Comparison of ENCODE assay signal across 18 mouse cellular contexts in the genomic region with DNA sequence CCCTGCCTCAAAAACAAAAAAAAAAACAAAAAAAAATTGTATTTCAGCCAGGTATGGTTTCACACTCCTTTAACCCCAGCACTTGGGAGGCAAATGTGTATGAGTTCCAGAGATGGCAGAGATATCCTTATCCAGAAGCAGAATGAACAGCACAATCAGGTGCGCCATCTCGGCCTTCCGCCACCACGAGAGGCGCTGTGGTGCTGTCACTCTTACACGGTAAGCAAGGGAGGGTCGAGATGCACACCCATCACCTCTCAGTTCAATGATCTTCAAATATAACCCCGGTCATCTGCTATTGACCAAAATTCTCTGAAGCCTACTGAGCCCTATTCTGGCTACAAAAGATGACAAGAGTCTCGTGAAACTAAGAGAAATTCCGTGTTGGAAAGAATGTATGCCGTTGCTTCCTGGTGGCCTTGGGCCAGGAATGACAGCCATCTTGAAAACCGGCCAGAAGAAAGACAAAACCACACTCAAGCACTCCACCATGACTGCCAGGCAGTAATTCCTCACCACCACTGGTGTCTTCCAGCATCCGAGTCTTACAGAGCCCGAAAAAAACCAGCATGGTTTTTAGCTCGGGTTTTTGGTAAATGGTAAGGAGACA. TPM values are rescaled to one million over a fixed set of nuclear protein-coding genes. Genes with fewer than 3 reads are reported as not detected.
DNase-seq lines count a peak whose midpoint lies in the region; ATAC-seq and TF ChIP-seq lines count a peak whose summit lies in the region.
"Had no signal": no experiment of that assay in that cellular context is flagged by ENCODE, and none has a peak within 500 bp of the region (broad histone marks: within the 10 kb centered on the region; RNA-seq: fewer than 3 reads in every experiment).

No protein-coding gene starts in this region.

- intact Hi-C loops in left cerebral cortex, postnatal 4 days (cut with DNase I), result no loop called here
- intact Hi-C loops in left cerebral cortex, postnatal 25 days (cut with DNase I), result no loop called here

- no peak for ATAC-seq in midbrain, embryonic 15.5 days (replicated peaks)

- H3K4me1 ChIP-seq in ES-Bruce4 (ENCODE audit: control insufficient read depth, insufficient read depth, low read length), result peaks cover 1% of the 10 kb centered on the region
- peaks cover 6% of the 10 kb centered on the region; the same call in 1 of the 2 replicates for H3K4me1 ChIP-seq in midbrain, embryonic 15.5 days

- H3K36me3 ChIP-seq in ES-Bruce4 (ENCODE audit: control insufficient read depth, insufficient read depth, low read length, poor library complexity, severe bottlenecking), result no peaks in the 10 kb centered on the region
- H3K36me3 ChIP-seq in midbrain, embryonic 15.5 days (replicated peaks), result no peaks in the 10 kb centered on the region
- H3K36me3 ChIP-seq: embryonic facial prominence, embryonic 12.5 days; heart, embryonic 12.5 days; lung, embryonic 15.5 days had no signal

- no peak overlapping the region for H3K4me3 ChIP-seq in ES-Bruce4 (ENCODE audit: low read depth, low read length)
- H3K4me3 ChIP-seq in midbrain, embryonic 15.5 days, result no peak overlapping the region
- H3K4me3 ChIP-seq: embryonic facial prominence, embryonic 12.5 days; heart, embryonic 12.5 days; lung, embryonic 15.5 days had no signal

- H3K4me2 ChIP-seq in midbrain, embryonic 15.5 days, result peak overlapping the region; percentile 73; the same call in 1 of the 2 replicates
- H3K4me2 ChIP-seq: embryonic facial prominence, embryonic 12.5 days; heart, embryonic 12.5 days; lung, embryonic 15.5 days had no signal

- no peak overlapping the region for H3K9ac ChIP-seq in ES-Bruce4 (ENCODE audit: low read depth, poor library complexity, severe bottlenecking)
- H3K9ac ChIP-seq in midbrain, embryonic 15.5 days, result no peak overlapping the region
- H3K9ac ChIP-seq: embryonic facial prominence, embryonic 12.5 days; heart, embryonic 12.5 days; lung, embryonic 15.5 days had no signal

- no peaks in the 10 kb centered on the region for H3K9me3 ChIP-seq in ES-Bruce4 (replicated peaks; ENCODE audit: control insufficient read depth, insufficient read depth, low read length, poor library complexity, severe bottlenecking)
- no peaks in the 10 kb centered on the region for H3K9me3 ChIP-seq in midbrain, embryonic 15.5 days
- H3K9me3 ChIP-seq: embryonic facial prominence, embryonic 12.5 days; heart, embryonic 12.5 days; lung, embryonic 15.5 days had no signal

- peak; percentile 49 to 66 for DNase-seq in cerebellum, postnatal 14 days
- DNase-seq in cerebellum, adult 11-12 months, result no peak
- peak; percentile 23 for DNase-seq in left cerebral cortex, postnatal 4 days
- no peak for DNase-seq in left cerebral cortex, postnatal 25 days (ENCODE audit: low spot score in 2 of 2)
- DNase-seq in Muller cell, postnatal 12 days (ENCODE audit: inconsistent ontology term), result no peak
- no peak for DNase-seq in gastrocnemius, adult 8-10 months (ENCODE audit: low spot score in 2 of 2)
- DNase-seq: heart, postnatal 4 days; kidney, adult 11 months; kidney, postnatal 10 days; layer of hippocampus, adult 9-11 months; liver; thymus, postnatal 4 days had no signal

- 89% methylated on average over 15 of the region's 15 CpGs for WGBS in midbrain, embryonic 15.5 days

- no peak for TF ChIP-seq POLR2A in ES-Bruce4 (IDR thresholded peaks at IDR 0.05; ENCODE audit: insufficient read depth, low read length)

- TF ChIP-seq CTCF in ES-Bruce4 (IDR thresholded peaks at IDR 0.05; ENCODE audit: low read depth, low read length), result peak; percentile 88

- TF ChIP-seq EP300 in ES-Bruce4 (IDR thresholded peaks at IDR 0.05; ENCODE audit: insufficient read depth, low read depth, low read length), result no peak

- H3K27me3 ChIP-seq in ES-Bruce4 (ENCODE audit: control insufficient read depth, insufficient read depth, low read length, poor library complexity, severe bottlenecking), result no peaks in the 10 kb centered on the region
- no peaks in the 10 kb centered on the region for H3K27me3 ChIP-seq in midbrain, embryonic 15.5 days (replicated peaks)

- no peak overlapping the region for H3K27ac ChIP-seq in ES-Bruce4 (ENCODE audit: insufficient read depth, low read length)
- peak overlapping the region; percentile 96; the same call in 1 of the 2 replicates for H3K27ac ChIP-seq in midbrain, embryonic 15.5 days
- H3K27ac ChIP-seq: embryonic facial prominence, embryonic 12.5 days; lung, embryonic 15.5 days had no signal

RNA-seq across cellular contexts. Expression of a gene that starts 1.9 kb away (rescaled TPM):
- 100 to 1,000 TPM; 246 to 250 TPM for total RNA-seq in left cerebral cortex, postnatal 4 days (2021)
- 100 to 1,000 TPM; 208 to 211 TPM for total RNA-seq in left cerebral cortex, postnatal 25 days (2021)
- polyA plus RNA-seq in ES-Bruce4 (2011; ENCODE audit: insufficient read depth, insufficient read length, low read depth, missing spikeins), result 21.2 and 21.9 TPM in 2 replicates
- polyA plus RNA-seq in midbrain, embryonic 15.5 days (2015; fragmentation: Nextera tagmentation; extraction: Ambion mirVana), result 589 and 592 TPM in 2 replicates
- total RNA-seq in gastrocnemius, adult 8-10 months (2022), result not detected
- total RNA-seq: megakaryocyte progenitor cell, adult 5-6 weeks had no signal

RNA-seq across cellular contexts. Expression of a gene that starts 2.3 kb away (rescaled TPM):
- total RNA-seq in left cerebral cortex, postnatal 4 days (2021), result 10 to 100 TPM; 84.0 to 93.6 TPM
- 10 to 100 TPM; 73.0 to 74.4 TPM for total RNA-seq in left cerebral cortex, postnatal 25 days (2021)
- polyA plus RNA-seq in ES-Bruce4 (2011; ENCODE audit: insufficient read depth, insufficient read length, low read depth, missing spikeins), result 62.4 and 76.9 TPM in 2 replicates
- polyA plus RNA-seq in midbrain, embryonic 15.5 days (2015; fragmentation: Nextera tagmentation; extraction: Ambion mirVana), result 87.7 and 90.5 TPM in 2 replicates
- 10 to 100 TPM in 1 of 4 experiments, 1 to 10 TPM in 3; 5.8 to 10.2 (median 8.1) TPM for total RNA-seq in gastrocnemius, adult 8-10 months (2022)

RNA-seq across cellular contexts. Expression of a gene that starts 38.1 kb away (rescaled TPM):
- total RNA-seq in left cerebral cortex, postnatal 4 days (2021), result 10 to 100 TPM; 25.0 to 26.1 TPM
- 10 to 100 TPM; 16.2 to 17.8 TPM for total RNA-seq in left cerebral cortex, postnatal 25 days (2021)
- polyA plus RNA-seq in ES-Bruce4 (2011; ENCODE audit: insufficient read depth, insufficient read length, low read depth, missing spikeins), result 70.7 and 73.2 TPM in 2 replicates
- polyA plus RNA-seq in midbrain, embryonic 15.5 days (2015; fragmentation: Nextera tagmentation; extraction: Ambion mirVana), result 30.9 and 33.5 TPM in 2 replicates
- total RNA-seq in gastrocnemius, adult 8-10 months (2022), result 1 to 10 TPM; 3.6 to 6.3 (median 5.0) TPM

RNA-seq across cellular contexts. Expression of a gene that starts 54.9 kb away (rescaled TPM):
- total RNA-seq in left cerebral cortex, postnatal 4 days (2021), result 1 to 10 TPM; 7.8 to 8.6 TPM
- 1 to 10 TPM; 6.6 to 6.7 TPM for total RNA-seq in left cerebral cortex, postnatal 25 days (2021)
- 19.4 and 21.8 TPM in 2 replicates for polyA plus RNA-seq in ES-Bruce4 (2011; ENCODE audit: insufficient read depth, insufficient read length, low read depth, missing spikeins)
- 6.4 and 6.6 TPM in 2 replicates for polyA plus RNA-seq in midbrain, embryonic 15.5 days (2015; fragmentation: Nextera tagmentation; extraction: Ambion mirVana)
- total RNA-seq in gastrocnemius, adult 8-10 months (2022), result 1 to 10 TPM; 1.6 to 2.5 (median 2.3) TPM

Comparison
In these comparisons a context has a peak if more than half of its experiments do, and no peak if none do; other contexts are left out.
1. DNase-seq: peak in cerebellum, postnatal 14 days (2 of 2) and left cerebral cortex, postnatal 4 days (single experiment); none in cerebellum, adult 11-12 months (single experiment), left cerebral cortex, postnatal 25 days (0 of 2), Muller cell, postnatal 12 days (single experiment) and gastrocnemius, adult 8-10 months (0 of 2).
2. RNA of a gene that starts 1.9 kb away (total RNA-seq): 246 to 250 TPM in left cerebral cortex, postnatal 4 days and 208 to 211 TPM in left cerebral cortex, postnatal 25 days; not detected in gastrocnemius, adult 8-10 months; every median in the first group is over 100 times any median in the second.
3. RNA of a gene that starts 2.3 kb away (total RNA-seq): 84.0 to 93.6 TPM in left cerebral cortex, postnatal 4 days and 73.0 to 74.4 TPM in left cerebral cortex, postnatal 25 days; 5.8 to 10.2 TPM in gastrocnemius, adult 8-10 months; every median in the first group is over 4 times any median in the second.